Mouse (Mus musculus): ENCODE results near the gene Trpd52l3.
A peak's percentile ranks its signal among the peaks of the same experiment; 100 is the strongest.

The Trpd52l3 gene

DNA sequence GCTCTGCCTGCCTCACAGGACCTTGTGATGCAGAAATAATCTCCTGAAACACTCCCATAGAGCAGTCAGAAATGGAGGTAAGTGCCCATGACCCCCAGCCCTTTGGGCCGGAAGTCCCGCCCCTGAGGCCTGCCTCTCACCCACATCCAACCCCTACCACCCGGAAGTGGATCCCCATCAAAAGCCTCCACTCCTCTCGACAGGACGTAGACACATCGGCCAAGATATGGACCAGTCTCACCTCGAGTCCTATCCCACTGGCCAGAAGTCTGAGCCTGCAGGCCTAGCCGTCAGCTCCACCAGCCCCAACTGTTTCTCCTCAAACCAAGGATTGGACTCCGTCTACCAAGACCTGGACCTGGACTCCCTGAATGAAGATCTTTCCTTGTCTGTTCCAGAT lies at the start of gene Trpd52l3:
Gene Trpd52l3, plus strand, starts transcription at position 170 of the 400 bp plus-strand sequence.
- DNase-seq (ENCODE audit: low read depth, low spot score), result no peak

DNA sequence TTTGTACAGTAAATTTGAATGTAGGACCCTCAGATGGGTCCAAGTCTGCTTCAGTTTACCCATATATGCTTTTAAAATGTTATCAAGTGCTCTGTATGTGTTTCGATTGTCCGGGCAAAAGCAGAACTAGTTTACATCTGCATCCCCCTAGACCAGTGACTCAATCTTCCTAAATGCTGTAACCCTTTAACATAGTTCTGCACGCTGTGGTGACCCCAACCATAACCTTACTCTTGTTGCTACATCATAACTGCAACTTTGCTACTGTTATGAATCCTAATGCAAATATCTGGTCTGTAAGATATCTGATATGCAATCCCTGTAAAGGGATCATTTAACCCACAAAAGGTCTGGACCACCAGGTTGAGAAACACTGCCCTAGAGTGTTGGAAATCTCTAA lies 49.8 kb upstream of the Trpd52l3 start:
- no peak for DNase-seq (ENCODE audit: low read depth, low spot score)

DNA sequence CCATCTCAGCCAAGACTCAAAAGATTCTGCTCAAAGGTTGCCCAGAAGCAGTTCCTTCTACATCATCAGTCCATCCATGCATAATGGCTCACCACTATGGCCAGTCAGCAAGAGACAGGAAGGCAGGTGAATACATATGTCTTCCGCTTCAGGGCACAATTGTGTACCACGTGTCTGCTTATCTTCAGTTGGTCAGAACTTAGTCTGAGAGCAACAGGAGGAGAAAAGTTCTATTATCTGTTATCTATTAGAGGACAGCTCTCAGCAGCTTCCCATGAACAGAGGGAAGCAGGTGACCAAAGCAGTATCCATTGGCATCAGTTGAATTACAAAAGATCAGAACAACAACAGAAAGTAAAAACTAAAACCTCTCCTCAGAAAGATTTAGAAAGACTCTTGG lies 48.1 kb upstream of the Trpd52l3 start:
- DNase-seq (ENCODE audit: low read depth, low spot score), result no peak

DNA sequence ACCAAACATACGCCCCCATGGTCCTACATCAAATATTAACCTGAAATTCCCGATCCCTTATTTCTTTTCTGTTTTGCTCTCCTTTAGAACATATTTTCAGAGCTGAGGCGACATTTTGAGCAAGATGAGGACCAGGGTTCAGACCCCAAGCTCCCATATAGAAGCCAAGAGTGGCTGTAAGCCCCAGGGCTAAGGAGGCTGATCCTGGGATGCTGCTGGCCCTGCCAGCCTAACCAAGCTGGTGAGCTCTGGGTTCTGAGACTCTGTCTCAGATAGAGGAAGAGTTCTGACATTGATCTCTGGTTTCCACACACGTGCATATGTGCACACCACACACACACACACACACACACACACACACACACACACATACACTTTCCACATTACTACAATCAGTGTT lies 42.7 kb upstream of the Trpd52l3 start:
- DNase-seq (ENCODE audit: low read depth, low spot score), result no peak

DNA sequence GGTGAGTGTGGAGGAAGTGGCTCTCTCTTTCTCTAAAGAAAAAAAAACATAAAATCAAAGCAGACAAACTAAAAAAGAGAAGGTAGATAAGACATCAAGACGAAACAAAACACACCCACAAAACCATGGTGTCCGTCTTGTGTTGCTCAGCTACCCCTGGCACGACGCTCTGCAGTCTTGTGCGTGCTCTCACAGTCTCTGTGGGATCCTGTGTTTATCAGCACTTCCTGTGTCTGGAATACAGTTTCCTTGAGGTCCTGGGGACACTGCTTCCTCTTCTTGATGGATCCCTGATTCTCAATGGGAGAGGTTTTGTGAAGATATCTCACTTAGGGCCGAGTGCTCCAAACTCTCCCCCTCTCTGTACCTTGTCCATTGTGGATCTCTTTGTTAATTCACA lies 41.7 kb upstream of the Trpd52l3 start:
- DNase-seq (ENCODE audit: low read depth, low spot score), result no peak

DNA sequence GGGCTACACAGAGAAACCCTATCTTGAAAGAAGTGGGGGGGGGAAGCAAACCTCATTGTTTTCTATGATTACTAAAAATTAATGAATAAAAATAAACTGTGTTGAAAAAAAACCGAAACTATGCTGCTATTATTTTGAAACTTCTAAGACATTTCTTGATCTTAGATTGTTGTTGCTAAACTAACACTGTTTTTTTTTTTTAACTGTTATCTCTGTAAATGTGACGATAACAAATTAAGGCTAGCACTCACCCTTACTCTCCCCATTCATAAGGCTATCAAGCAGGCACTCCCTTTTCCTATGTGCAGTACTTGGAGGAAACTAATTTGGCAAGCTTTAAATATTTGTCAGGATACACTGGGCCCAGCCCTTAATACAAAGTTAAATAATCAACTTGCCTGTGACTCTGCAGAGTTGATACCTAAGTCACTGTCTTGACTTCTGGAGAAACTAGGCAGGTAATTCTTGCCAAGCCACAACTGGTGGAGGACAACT lies 39.9 kb upstream of the Trpd52l3 start:
- DNase-seq (ENCODE audit: low read depth, low spot score), result no peak

DNA sequence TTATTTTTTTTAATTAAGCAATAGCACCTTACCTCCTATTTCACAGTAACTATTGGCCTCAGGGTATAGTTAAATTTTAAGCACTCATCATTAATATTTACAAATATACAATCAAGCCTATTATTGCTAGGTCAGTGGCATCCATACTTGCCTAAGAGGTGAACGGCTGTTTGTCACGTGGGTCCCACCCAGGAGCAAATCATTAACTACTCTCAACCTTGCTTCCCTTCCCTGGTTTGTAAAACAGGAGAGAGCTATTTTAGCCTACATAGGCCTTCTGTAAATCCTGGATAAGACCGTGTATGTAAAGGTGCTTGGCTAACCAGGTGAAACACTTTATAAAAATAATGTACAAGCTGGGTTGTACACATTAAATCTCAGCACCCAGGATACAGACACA lies 35.6 kb upstream of the Trpd52l3 start:
- no peak for DNase-seq (ENCODE audit: low read depth, low spot score)

DNA sequence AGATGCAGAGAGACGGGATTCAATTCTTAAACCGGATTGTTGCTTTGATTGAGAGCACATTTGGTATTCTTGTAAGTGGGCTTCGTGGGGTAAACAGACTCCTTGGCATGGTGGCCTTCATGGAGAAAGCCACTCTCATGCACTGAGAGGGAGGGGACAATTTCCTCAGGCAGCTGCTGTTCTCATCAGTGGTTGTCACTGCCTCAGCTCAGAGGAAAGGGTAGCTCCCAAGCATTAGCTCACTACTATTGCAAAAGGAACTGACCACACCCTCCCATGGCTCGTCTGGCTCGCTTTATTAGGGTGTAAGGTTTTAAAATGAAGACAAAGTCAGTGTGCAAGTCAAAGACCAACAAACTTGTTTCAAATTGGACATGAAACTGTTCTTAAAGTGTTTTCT lies 30.2 kb upstream of the Trpd52l3 start:
- no peak for DNase-seq (ENCODE audit: low read depth, low spot score)

DNA sequence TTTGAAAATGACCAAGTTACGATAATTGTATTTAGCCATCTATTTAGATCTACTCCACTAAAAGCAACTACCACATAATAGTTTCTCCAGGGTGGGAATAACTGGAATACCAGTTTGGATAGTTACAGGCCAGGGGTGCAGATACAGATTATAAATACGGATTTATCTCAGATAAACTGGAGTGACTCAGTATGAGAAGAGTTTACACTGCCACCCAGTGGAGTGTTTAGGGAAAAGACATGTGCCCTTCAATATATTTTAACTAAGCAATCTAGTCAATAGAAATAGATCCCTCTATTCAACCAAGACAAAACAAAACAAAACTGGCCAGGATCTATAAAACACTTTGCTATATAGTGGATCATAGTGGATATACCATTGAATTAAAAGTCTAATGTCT lies 24.7 kb upstream of the Trpd52l3 start:
- peak; percentile 42 for DNase-seq (ENCODE audit: low read depth, low spot score)

DNA sequence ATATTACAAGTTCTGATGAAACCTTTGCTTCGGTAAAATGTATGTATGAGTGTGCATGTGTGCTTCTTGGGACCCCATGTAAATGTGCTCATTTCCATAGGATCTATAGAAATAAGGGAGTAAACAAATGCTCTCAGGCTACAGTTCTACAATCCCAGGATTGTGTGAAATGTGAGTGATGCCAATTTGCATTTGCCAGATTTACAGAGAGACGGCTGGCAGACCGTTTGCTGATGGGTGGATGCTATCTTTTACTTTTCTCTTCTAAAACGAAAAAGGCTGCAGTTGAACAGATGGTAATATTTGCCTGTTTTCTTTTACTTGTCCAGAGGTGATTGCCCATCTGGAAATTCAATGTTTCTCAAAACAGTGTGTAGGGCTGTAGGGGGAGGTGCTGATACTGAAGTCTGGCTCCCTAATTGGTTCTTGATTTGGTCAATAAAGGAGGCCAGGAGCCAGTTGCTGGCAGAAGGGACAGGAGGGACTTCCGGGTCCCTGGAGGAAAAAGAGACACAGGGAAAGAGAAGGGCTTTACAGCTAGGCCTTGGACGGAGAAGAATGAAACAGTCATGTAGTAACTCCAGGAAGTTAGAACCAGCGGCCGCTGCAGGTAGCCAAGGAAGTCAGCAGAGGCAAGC lies 24.0 kb upstream of the Trpd52l3 start:
- DNase-seq (ENCODE audit: low read depth, low spot score), result no peak

DNA sequence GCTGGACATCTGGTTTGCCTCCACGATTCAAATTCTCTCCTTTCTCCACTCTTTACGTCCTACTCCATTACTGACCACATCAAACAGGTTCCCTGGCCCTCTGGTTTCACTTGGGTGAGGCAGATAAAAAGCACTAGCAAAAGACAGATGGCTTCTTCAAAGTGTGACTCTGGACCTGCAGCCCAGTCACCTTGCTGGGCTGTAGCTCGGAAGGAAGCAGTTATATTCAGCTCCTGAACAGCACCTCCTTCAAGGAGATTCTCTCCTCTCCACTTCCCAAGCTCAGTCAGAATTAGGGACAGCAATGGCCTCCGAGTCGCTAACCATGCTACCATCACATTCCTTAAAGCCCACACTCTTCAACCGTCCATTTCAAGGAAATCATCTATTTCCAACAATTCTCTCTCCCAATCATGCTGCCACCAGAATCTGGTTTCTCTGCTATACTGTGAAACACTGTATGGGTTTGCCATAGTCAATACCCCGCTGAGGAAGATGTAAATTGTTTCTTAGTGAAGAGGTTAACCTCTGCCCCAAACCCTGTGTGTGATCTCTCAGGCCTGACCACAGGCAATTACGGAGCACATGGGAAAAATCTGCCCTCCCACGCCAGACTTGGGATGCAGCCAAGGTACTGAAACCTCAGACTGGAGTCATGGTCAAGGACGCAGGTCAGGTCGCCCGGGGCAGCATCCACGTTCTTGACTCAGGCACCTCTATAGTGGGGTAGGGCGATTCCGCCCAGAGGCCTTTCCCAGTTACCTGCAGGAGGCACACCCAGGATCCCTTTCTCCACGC lies 19.2 kb upstream of the Trpd52l3 start:
- no peak for DNase-seq (ENCODE audit: low read depth, low spot score)

DNA sequence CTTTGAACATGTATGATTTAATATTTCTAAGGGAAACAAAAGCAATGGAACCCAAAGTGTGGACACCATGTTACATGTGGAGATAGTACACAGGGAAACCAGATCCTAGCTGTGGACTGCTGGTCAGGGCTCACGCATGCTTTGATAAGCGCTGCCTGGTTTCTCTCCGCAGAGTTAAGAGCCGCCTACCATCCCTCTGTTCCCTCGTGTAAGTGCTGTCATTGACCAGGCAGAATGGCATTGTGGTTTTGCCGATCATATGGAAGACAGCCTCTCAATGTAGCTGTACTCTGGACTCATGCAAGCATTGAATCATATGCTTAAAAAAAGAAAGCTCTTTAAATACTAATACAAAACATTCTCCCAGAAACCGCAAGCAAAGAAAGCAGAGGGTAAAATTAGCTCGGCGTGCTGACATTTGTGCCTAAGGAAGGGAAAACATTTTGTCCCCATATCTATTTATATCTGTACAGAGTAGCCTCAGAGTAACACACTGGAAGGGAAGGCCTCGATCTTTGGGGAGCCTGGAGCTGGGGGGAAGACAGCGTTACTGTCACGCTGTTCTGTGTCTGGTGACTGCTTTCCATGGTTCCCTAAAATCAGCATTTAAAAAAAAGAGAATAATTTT lies 17.0 kb upstream of the Trpd52l3 start:
- DNase-seq (ENCODE audit: low read depth, low spot score), result no peak

DNA sequence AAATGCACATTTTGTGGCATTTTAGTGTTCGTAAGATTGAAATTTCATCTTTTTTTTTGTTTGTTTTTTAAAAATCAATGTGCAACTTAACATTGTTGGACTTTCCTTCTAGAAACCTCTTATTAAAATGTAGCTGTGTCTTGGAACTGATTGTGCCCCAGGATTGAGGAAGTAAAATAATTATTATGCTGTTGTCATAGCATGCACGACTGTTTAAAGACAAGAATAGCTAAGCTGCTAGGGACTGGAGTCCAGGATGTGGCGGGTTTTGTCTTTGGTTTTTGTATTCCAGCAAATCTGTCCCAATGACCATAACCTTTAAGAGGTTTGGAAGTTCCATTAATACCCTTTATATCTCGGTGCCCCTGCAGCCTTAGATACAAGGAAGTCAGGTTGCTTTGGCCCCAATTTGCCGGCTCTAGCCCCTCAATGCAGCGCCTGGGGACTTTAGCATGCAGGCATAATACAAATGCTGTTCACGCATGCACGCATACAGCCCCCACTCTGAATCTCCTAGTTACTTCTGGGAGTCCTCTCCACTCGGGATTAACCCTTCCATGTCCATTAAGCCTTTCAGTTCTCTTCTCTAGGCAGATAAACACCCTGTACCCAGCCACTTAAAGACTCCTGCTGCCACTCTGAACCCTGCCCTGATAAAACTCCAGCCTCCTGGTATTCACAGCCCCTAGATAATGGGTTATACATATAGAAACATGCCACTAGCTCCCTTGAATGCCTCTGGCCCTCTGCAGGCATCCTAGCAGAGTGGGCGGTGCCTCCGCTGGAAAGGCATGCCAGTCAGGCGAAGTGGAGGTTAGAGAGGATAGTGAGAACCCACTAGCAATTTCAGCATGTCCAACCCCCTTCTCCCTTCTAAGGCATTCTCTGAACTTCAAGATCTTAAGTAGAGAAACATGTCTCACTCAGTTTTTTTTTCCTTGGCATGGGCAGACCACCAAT lies 2.9 kb upstream of the Trpd52l3 start:
- DNase-seq (ENCODE audit: low read depth, low spot score), result no peak

DNA sequence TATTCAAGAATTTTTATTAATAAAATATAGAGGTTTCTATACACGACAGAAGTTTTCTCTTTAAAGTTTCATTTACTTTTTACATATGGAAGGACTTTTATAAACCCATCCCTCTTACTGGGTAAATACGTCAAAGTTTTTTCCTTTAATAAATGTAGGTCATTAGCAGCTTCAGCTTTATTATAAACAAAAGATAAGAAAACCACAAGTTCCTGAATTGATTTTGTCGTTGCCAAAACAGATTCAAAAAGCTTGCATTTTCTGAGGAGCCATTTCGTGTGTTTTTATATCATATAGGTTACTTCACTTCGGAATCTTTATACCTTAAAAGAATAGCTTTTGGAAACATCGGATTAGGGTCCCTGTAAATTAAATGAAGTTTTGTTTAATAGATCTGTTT lies 2.0 kb upstream of the Trpd52l3 start:
- no peak for DNase-seq (ENCODE audit: low read depth, low spot score)

DNA sequence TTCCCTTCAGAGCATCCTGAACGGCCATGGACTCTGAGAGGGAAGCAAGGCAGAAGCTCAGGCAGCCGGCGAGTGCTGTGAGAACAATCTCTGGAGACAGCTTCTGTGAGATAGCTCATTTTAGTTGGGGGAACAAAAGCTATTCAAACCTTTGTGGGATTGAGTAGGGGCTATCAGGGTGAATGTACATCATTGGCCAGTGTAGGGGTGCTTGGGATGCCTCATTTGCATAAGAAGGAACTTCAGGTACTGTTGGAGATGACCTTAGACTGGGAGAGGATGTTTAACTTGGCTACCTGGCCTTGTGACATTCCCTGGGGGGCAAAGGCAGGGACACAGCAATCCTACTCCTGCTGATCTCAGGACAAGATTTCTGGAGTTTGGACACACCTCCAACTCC lies 2.8 kb downstream of the Trpd52l3 start:
- peak; percentile 24 for DNase-seq (ENCODE audit: low read depth, low spot score)

DNA sequence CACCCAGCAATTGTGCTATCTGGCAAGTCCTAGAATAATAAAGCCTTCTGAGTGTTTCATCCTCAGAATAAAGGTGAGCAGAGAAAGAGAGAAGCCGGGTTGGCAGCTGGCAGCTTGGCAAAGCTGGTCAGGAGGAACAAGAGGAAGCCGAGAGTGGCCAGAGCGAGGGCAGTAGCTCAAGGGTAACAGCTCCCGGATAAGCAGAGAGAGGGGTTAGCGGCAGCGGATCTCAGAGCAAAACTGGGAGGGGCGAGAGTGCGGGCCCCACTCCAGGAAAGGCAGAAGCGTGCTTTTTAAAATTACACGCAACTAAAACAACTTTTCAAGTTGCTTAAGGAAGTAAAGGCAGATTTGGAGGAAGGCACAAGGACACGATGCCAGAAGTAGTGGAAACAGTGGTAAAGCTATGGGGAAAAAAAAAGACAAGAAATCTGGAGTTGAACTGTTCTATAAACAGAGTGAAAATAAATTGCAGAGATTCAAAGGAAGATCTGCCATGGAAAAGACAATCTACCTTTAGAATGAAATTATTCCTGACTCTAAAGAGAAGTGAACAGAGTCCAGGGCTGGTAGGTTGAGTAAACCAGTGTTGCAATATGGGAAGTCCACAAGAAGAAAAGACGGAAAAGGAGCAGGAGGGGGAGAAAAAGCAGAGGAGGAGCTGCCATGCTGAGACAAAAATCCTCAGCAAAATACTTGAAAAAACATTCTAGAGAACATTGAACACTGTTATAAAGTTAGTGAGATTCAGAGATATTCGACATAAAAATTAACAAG lies 7.1 kb downstream of the Trpd52l3 start:
- DNase-seq (ENCODE audit: low read depth, low spot score), result no peak

DNA sequence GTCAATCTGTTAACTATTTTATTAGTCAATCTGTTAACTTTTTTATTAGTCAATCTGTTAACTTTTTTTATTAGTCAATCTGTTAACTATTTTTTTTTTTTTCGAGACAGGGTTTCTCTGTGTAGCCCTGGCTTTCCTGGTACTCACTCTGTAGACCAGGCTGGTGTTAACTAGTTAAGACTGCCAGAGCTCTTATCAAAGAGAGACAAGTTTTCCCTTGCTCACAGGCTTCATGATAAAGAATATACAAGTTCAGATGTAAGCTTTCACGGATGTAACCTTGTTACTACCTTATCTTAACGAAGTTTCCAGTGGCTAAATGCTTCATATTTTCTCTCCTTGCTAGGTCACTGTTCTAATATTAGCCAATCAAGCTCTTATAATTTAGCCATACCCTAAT lies 10.7 kb downstream of the Trpd52l3 start:
- no peak for DNase-seq (ENCODE audit: low read depth, low spot score)

DNA sequence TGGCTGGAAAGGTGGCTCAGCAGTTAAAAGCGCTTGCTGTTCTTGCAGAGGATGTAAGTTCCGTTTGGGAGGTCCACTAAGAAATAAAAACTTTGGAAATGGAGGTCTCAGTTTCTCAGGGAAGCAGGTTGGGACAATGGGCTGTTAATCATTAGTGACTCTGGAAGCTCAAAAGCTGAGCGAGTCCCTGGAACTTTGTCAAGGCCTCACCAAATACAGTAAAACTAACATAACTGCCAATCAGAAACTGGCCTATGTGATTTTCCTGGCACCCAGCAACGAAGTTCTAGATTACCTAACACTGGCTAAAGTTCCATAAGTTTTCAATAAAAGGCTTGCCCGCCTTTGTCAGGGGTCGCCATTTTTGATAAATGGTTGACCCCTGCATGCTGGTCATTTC lies 12.6 kb downstream of the Trpd52l3 start:
- no peak for DNase-seq (ENCODE audit: low read depth, low spot score)

DNA sequence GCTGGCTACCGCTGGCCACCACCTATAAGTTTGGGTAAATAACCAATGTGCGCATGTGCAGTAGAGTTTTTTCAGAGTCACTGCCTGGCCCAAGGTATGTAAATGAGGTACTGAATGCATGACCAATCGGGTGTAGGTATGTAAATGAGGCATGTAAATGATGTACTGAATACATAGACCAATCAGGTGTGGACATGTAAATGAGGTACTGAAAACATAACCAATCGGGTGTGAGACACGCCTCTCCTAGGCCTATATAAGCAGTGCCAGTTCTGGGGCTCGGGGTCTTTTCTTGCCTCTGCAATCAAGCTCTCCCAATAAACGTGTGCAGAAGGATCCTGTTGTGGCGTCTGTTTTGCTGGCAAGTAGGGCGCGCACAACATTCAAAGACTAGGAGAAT lies 19.8 kb downstream of the Trpd52l3 start:
- DNase-seq (ENCODE audit: low read depth, low spot score), result peak; percentile 52

DNA sequence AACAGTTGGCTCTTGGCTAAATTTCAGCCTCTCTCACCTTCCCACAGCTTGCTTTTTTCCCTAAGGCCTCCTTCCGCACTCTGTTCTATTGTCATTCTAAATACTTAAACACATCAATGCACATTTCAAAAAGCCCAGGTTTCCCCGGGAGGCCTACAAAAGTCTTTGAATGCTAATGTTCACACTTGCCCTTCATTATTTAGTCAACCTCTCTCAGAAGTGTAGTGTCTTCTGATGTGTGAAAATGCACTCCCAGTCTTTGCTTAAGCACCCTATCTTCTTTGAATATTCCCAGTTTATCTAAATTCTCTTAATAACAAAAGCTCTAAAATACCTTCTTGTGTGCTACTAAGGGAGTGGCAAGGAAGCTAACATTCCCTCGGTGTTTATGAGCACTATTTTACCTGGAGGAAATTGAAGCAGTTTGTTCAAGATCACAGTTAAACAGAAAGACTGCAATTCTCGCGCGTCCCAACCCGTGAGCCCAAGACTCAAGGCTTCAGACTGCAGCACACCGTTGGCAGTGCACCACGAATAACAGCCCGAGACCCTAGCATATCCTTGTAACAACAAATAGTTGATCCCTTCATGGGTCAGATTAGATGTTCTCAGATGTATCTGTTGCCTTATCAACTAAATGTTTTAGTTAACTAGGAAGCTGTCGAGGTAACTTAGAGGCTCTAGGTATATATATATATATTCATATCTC lies 25.6 kb downstream of the Trpd52l3 start:
- peak; percentile 92 for DNase-seq (ENCODE audit: low read depth, low spot score)

Data from R1 (cell line).